Mouse (Mus musculus) G1E-ER4 (cell line): ENCODE measurements around the gene Gm28897. TPM values are rescaled to one million over a fixed set of nuclear protein-coding genes. Genes with fewer than 3 reads are reported as not detected.
"Not testable (repeated sequence)": the region's sequence is repeated elsewhere in the genome, so short reads cannot be mapped to it uniquely, and the experiment has no call there.

Source experiments
- GATA1 ChIP-seq: IDR thresholded peaks from one replicate; pipeline ENCODE4 v1.8.0; 2012; ENCODE audit warnings: low read length, inconsistent platforms
- polyA plus RNA-seq: library from polyadenylated mRNA; stranded (reverse); fragments of >175 nt; gene quantifications from 2 replicates; pipeline ENCODE4 v1.2.3, GENCODE M21; 2012

Gm28897 gene
- not detected in 2 replicates for polyA plus RNA-seq

- not testable (repeated sequence) for TF ChIP-seq GATA1
These were observed at the start of gene Gm28897 for GRCm38 (mm10) chrY:80926695-80927094. TSS of gene Gm28897 (plus strand) at chrY:80926995.
